Mouse (Mus musculus) liver, adult 2 months (tissue): ENCODE measurements around the gene Prkcb.

Source experiments
- CTCF ChIP-seq: fragments of 200-500 bp; IDR thresholded peaks from 2 replicates; pipeline ENCODE4 v1.5.1; 2011; ENCODE audit warnings: low read depth, low read length, control low read depth
- POLR2A ChIP-seq: fragments of 200-500 bp; IDR thresholded peaks from 2 replicates; pipeline ENCODE4 v1.6.1; 2011; ENCODE audit warnings: low read length, control low read depth; ENCODE audit not compliant: insufficient read depth; ENCODE audit errors: extremely low read depth

DNA sequence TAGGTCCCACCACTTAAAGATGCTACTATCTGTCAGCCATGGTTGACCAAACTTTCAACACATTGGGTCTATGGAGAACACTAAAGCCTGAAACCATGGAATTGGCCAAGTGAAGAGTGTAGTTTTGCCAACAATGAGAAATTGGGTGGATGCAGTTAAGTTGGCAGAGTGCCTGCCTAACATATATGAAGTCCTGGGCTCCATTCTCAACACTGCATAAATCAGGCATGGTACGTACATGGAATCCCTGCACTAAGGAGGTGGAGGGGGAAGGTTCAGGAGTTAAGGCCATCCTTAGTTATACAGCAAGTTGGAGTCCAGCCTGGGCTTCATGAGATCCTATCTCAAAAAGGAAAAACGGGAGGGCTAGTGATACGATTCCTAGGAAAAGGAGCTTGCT is 364.0 kb downstream of the Prkcb start:
- TF ChIP-seq CTCF, result no peak
- no peak for TF ChIP-seq POLR2A
